Mouse (Mus musculus) ES-E14 (cell line): ENCODE results near the gene Rfx7.

ENCODE experiments used
- CHD2 ChIP-seq: IDR thresholded peaks from 2 replicates; pipeline ENCODE4 v1.6.1; 2014; ENCODE audit warnings: mild to moderate bottlenecking, low read depth, low read length, inconsistent platforms
- MAFK ChIP-seq: IDR thresholded peaks from 2 replicates; pipeline ENCODE4 v1.6.1; 2014; ENCODE audit warnings: mild to moderate bottlenecking, low read depth, low read length, inconsistent platforms; ENCODE audit not compliant: insufficient read depth
- ZNF384 ChIP-seq: IDR thresholded peaks from 2 replicates; pipeline ENCODE4 v1.6.1; 2012; ENCODE audit warnings: low read depth, low read length, inconsistent platforms

DNA sequence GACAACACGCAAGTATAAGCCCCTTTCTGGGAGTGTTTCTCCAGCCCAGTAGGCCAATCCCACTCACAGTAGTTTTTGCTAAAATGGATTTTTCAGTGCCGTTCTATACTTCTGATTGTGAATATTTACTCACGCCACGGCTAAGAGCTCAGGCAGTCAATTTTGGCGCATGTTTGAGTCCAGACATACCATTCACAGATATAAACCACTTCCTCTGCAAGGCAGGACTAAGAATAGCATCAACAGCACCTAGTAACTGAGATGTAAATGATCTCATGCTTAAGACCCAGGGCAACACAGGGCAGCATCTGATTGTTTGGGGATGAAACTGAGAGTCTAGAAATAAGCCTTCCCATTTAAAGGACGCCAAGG lies 39.9 kb upstream of the Rfx7 start, which contains the start of gene Tex9:
- TF ChIP-seq CHD2 (no peak), MAFK (no peak), ZNF384 (no peak)
